Mouse (Mus musculus) kidney, embryonic 14.5 days (tissue): Measurements from ENCODE around the gene Abcc8. TPM values are rescaled to one million over a fixed set of nuclear protein-coding genes. Genes with fewer than 3 reads are reported as not detected.
"Not testable (repeated sequence)": the region's sequence is repeated elsewhere in the genome, so short reads cannot be mapped to it uniquely, and the experiment has no call there.

Experiments
- ATAC-seq: fragments of 200-750 bp; cut with Nextera tagmentation; 2 replicates; pipeline ENCODE4 v1.8.0; 2017; ENCODE audit warnings: moderate number of reproducible peaks, mild to moderate bottlenecking, moderate TSS enrichment, moderate library complexity; ENCODE audit not compliant: low FRiP score, low TSS enrichment
- H3K27ac ChIP-seq: fragments of 300-500 bp; sonication (generic); 2 replicates; pipeline ENCODE4 v1.5.1; 2014; ENCODE audit warnings: low read depth, mild to moderate bottlenecking, low read length, moderate library complexity, mixed read lengths
- H3K27me3 ChIP-seq: fragments of 300-500 bp; sonication (generic); 2 replicates; pipeline ENCODE4 v1.6.1; 2014; ENCODE audit warnings: mild to moderate bottlenecking, low read length; ENCODE audit not compliant: control insufficient read depth, insufficient read depth
- H3K36me3 ChIP-seq: fragments of 300-500 bp; sonication (generic); 2 replicates; pipeline ENCODE4 v1.6.1; 2014; ENCODE audit warnings: low read length, mixed read lengths; ENCODE audit not compliant: control insufficient read depth, insufficient read depth
- H3K4me1 ChIP-seq: fragments of 300-500 bp; sonication (generic); 2 replicates; pipeline ENCODE4 v1.6.1; 2014; ENCODE audit warnings: low read length, mixed read lengths; ENCODE audit not compliant: control insufficient read depth, insufficient read depth
- H3K4me2 ChIP-seq: fragments of 300-500 bp; sonication (generic); replicated peaks from 2 replicates; pipeline ENCODE4 v1.6.1; 2014; ENCODE audit warnings: low read depth, mild to moderate bottlenecking, low read length
- H3K4me3 ChIP-seq: fragments of 300-500 bp; sonication (generic); 2 replicates; pipeline ENCODE4 v1.5.1; 2014; ENCODE audit warnings: mild to moderate bottlenecking, low read length
- H3K9ac ChIP-seq: fragments of 300-500 bp; sonication (generic); 2 replicates; pipeline ENCODE4 v1.6.1; 2014; ENCODE audit warnings: low read depth, mild to moderate bottlenecking, low read length, moderate library complexity
- H3K9me3 ChIP-seq: fragments of 300-500 bp; sonication (generic); 2 replicates; pipeline ENCODE4 v1.6.1; 2016; ENCODE audit warnings: low read length; ENCODE audit not compliant: control insufficient read depth
- WGBS: fragments of 180-500 bp; shearing (Covaris S2); extraction: QIAGEN DNeasy Blood & Tissue Kit; methylation state at CpG from one replicate; pipeline ENCODE4 v1.1.7; 2014; 5-methylcytosine and 5-hydroxymethylcytosine counted together
- polyA plus RNA-seq: library from polyadenylated mRNA; unstranded; fragments of >200 nt; fragmentation: Nextera tagmentation; extraction: Ambion mirVana; gene quantifications from 2 replicates; pipeline ENCODE4 v1.2.1, GENCODE M21; 2014

The Abcc8 gene
- polyA plus RNA-seq, 1 experiment from 2014 or later = 1.5 TPM

DNA sequence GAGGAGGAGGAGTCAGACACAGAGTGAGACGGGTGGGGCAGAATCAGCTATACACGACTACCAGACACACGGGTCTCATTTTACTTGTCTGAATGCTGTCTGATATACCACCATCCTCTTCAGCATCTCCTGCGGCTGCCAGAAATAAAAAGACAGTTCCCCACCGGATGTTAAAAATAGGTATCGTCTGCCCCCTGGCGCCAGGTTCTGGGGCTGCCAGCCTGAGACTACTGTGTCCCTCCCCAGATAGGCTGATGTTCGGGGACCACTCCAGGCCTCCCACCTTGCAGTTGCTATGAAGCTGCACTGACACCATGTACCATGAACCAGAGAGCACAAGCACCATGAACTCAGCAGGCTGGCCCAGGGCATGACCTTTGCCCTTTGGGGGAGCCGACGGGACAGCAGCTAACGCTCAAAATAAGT lies 24.2 kb upstream of the Abcc8 start:
- Histone ChIP-seq H3K27ac (no peak overlapping the region), H3K36me3 (no peaks in the 10 kb centered on the region), H3K4me1 (no peaks in the 10 kb centered on the region; the same call in 1 of the 2 replicates), H3K27me3 (no peaks in the 10 kb centered on the region), H3K4me2 (no peak overlapping the region), H3K9me3 (no peaks in the 10 kb centered on the region), H3K9ac (no peak overlapping the region), H3K4me3 (no peak overlapping the region)
- no peak for ATAC-seq
- 25% methylated on average over 11 of the region's 11 CpGs for WGBS

- Histone ChIP-seq H3K36me3 (no peaks in the 10 kb centered on the region), H3K9ac (no peak overlapping the region), H3K4me2 (no peak overlapping the region), H3K4me1 (no peaks in the 10 kb centered on the region; the same call in 1 of the 2 replicates), H3K4me3 (no peak overlapping the region), H3K27me3 (no peaks in the 10 kb centered on the region), H3K9me3 (no peaks in the 10 kb centered on the region), H3K27ac (no peak overlapping the region)
- 16% methylated on average over 14 of the region's 14 CpGs for WGBS
- peak; percentile 69 for ATAC-seq
These were observed 21.8 kb upstream of the Abcc8 start for GRCm38 (mm10) chr7:46201649-46202048.

- no peak overlapping the region for H3K9ac ChIP-seq
These were observed 20.2 kb upstream of the Abcc8 start for GRCm38 (mm10) chr7:46200021-46200420.

GRCm38 (mm10) chr7:46195356-46195755 lies 15.5 kb upstream of the Abcc8 start:
- no peaks in the 10 kb centered on the region for H3K27me3 ChIP-seq
- 77% methylated on average over 5 of the region's 5 CpGs for WGBS
- H3K9ac ChIP-seq = no peak overlapping the region
- H3K27ac ChIP-seq = no peak overlapping the region
- no peaks in the 10 kb centered on the region for H3K36me3 ChIP-seq
- H3K4me2 ChIP-seq = no peak overlapping the region
- H3K4me3 ChIP-seq = no peak overlapping the region
- H3K9me3 ChIP-seq = no peaks in the 10 kb centered on the region
- ATAC-seq = no peak
- no peaks in the 10 kb centered on the region for H3K4me1 ChIP-seq

More at GRCm38 (mm10) chr7:46200021-46200420, 20.2 kb upstream of the Abcc8 start:
- H3K9me3 ChIP-seq = no peaks in the 10 kb centered on the region
- H3K4me2 ChIP-seq = no peak overlapping the region
- no peak for ATAC-seq
- no peaks in the 10 kb centered on the region for H3K27me3 ChIP-seq
- no peak overlapping the region for H3K4me3 ChIP-seq
- no peaks in the 10 kb centered on the region; the same call in 1 of the 2 replicates for H3K4me1 ChIP-seq
- H3K36me3 ChIP-seq = no peaks in the 10 kb centered on the region
- 67% methylated on average over 6 of the region's 6 CpGs for WGBS
- no peak overlapping the region for H3K27ac ChIP-seq

- H3K36me3 ChIP-seq = no peaks in the 10 kb centered on the region
- peaks cover 11% of the 10 kb centered on the region for H3K27me3 ChIP-seq
- H3K4me1 ChIP-seq = no peaks in the 10 kb centered on the region
- H3K4me3 ChIP-seq = no peak overlapping the region
- ATAC-seq = no peak
- H3K4me2 ChIP-seq = no peak overlapping the region
- no peaks in the 10 kb centered on the region for H3K9me3 ChIP-seq
- H3K9ac ChIP-seq = no peak overlapping the region
- H3K27ac ChIP-seq = no peak overlapping the region
These were observed 4.4 kb upstream of the Abcc8 start for GRCm38 (mm10) chr7:46184232-46184631.

DNA sequence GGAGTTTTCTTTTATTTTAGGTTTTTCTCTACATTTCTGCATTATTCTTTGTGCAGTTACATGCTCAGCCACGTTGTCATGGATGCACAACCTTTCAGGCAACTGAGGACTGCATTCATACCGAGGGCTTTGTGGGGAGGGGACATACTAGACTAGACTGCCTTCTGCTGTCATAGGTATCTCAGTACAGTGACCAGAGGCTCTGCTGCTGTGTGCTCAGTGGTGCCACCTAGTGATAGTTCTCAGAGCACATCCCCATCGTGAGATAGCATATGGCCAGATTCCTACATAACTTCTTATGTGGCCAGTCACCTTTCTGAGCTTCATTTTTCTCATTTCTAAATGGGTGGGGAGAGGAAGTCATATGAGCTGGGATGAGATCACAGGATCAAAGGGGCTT lies 1.8 kb upstream of the Abcc8 start:
- ATAC-seq = peak; percentile 56; the same call in 1 of the 2 replicates
- no peak overlapping the region for H3K9ac ChIP-seq
- H3K4me1 ChIP-seq = no peaks in the 10 kb centered on the region
- H3K4me3 ChIP-seq = no peak overlapping the region
- peaks cover 23% of the 10 kb centered on the region for H3K27me3 ChIP-seq
- H3K4me2 ChIP-seq = no peak overlapping the region
- WGBS = 2% methylated on average over 3 of the region's 3 CpGs
- H3K9me3 ChIP-seq = no peaks in the 10 kb centered on the region
- no peaks in the 10 kb centered on the region for H3K36me3 ChIP-seq
- no peak overlapping the region for H3K27ac ChIP-seq

DNA sequence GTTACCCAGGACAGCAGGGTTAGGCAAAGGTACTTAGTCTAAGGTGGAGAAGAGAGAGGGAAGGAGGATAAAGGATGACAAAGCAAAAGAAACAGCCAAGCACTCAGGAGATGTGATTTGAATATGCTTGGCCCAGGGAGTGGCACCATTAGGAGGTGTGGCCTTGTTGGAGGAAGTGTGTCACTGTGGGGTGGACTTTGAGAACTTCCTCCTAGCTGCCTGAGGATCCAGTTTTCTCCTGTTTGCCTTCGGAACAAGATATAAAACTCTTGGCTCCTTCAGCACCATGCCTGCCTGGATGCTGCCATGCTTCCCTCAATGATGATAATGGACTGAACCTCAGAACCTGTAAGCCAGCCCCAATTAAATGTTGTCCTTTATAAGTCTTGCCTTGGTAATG lies 10.9 kb downstream of the Abcc8 start:
- H3K9me3 ChIP-seq = not testable (repeated sequence)

GRCm38 (mm10) chr7:46168402-46168801 lies 11.4 kb downstream of the Abcc8 start:
- WGBS = 91% methylated on average over 6 of the region's 6 CpGs
- H3K9me3 ChIP-seq = no peaks in the 10 kb centered on the region
- no peaks in the 10 kb centered on the region for H3K27me3 ChIP-seq
- no peak overlapping the region for H3K27ac ChIP-seq
- ATAC-seq = no peak
- H3K4me1 ChIP-seq = no peaks in the 10 kb centered on the region
- H3K4me2 ChIP-seq = no peak overlapping the region
- H3K4me3 ChIP-seq = no peak overlapping the region
- H3K36me3 ChIP-seq = no peaks in the 10 kb centered on the region
- no peak overlapping the region for H3K9ac ChIP-seq

More for the DNA sequence above, 10.9 kb downstream of the Abcc8 start:
- H3K27me3 ChIP-seq, H3K36me3 ChIP-seq, H3K4me3 ChIP-seq, H3K9ac ChIP-seq, ATAC-seq, H3K4me1 ChIP-seq, H3K27ac ChIP-seq, H3K4me2 ChIP-seq: not testable (repeated sequence)
- 100% methylated on average over 1 of the region's 1 CpGs for WGBS

DNA sequence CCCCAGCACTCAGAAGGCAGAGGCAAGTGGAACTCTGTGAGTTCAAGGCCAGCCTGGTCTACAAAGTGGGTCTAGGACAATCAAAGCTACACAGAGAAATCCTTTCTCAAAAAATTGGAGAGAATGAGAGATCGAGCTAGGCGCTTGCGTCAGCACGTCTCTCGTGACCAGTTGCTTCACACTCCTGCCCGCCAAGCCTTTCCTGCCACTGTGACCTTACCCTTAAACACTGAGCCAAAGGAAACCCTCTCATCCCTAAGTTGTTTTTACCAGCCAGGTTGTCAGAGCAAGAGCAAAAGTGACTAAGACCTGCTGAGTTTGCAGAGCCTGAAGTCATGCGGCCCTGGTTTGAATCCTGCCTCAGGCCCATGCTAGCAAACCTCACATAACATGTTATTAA lies 11.9 kb downstream of the Abcc8 start:
- 91% methylated on average over 7 of the region's 7 CpGs for WGBS
- no peaks in the 10 kb centered on the region for H3K36me3 ChIP-seq
- no peak overlapping the region for H3K4me3 ChIP-seq
- no peak overlapping the region for H3K9ac ChIP-seq
- H3K9me3 ChIP-seq = no peaks in the 10 kb centered on the region
- no peak overlapping the region for H3K4me2 ChIP-seq
- H3K27ac ChIP-seq = no peak overlapping the region
- no peaks in the 10 kb centered on the region for H3K4me1 ChIP-seq
- no peak for ATAC-seq
- H3K27me3 ChIP-seq = no peaks in the 10 kb centered on the region
